Mouse (Mus musculus) hindbrain, postnatal 0 days (tissue): Measurements from ENCODE around the gene Vps36. TPM values are rescaled to one million over a fixed set of nuclear protein-coding genes. Genes with fewer than 3 reads are reported as not detected.
A peak's percentile ranks its signal among the peaks of the same experiment; 100 is the strongest.

Experiments used
- ATAC-seq: fragments of 200-750 bp; cut with Nextera tagmentation; 2 replicates; pipeline ENCODE4 v1.8.0; 2017; ENCODE audit warnings: mild to moderate bottlenecking, moderate TSS enrichment, moderate library complexity
- DNase-seq: peaks from one replicate; pipeline ENCODE4 v3.0.0-alpha.2; 2015; ENCODE audit warnings: low spot score
- H3K27ac ChIP-seq: fragments of 300-500 bp; sonication (generic); 2 replicates; pipeline ENCODE4 v1.5.1; 2014; ENCODE audit warnings: mild to moderate bottlenecking
- H3K27me3 ChIP-seq: fragments of 300-500 bp; sonication (generic); 2 replicates; pipeline ENCODE4 v1.6.1; 2014; ENCODE audit warnings: low read length, mixed read lengths; ENCODE audit not compliant: insufficient read depth
- H3K36me3 ChIP-seq: fragments of 300-500 bp; sonication (generic); 2 replicates; pipeline ENCODE4 v1.6.1; 2014; ENCODE audit warnings: low read length, mixed read lengths; ENCODE audit not compliant: insufficient read depth
- H3K4me1 ChIP-seq: fragments of 300-500 bp; sonication (generic); 2 replicates; pipeline ENCODE4 v1.6.1; 2014; ENCODE audit warnings: antibody characterized with exemption, low read length, mixed read lengths; ENCODE audit not compliant: insufficient read depth
- H3K4me2 ChIP-seq: fragments of 300-500 bp; sonication (generic); 2 replicates; pipeline ENCODE4 v1.6.1; 2014; ENCODE audit warnings: low read depth, mild to moderate bottlenecking, low read length, moderate library complexity, mixed read lengths
- H3K4me3 ChIP-seq: fragments of 300-500 bp; sonication (generic); 2 replicates; pipeline ENCODE4 v1.5.1; 2014; ENCODE audit warnings: low read length
- H3K9ac ChIP-seq: fragments of 300-500 bp; sonication (generic); replicated peaks from 2 replicates; pipeline ENCODE4 v1.6.1; 2014; ENCODE audit warnings: mild to moderate bottlenecking, low read length, moderate library complexity, mixed read lengths
- H3K9me3 ChIP-seq: fragments of 300-500 bp; sonication (generic); 2 replicates; pipeline ENCODE4 v1.6.1; 2016; ENCODE audit warnings: low read length, mixed read lengths
- CTCF ChIP-seq: IDR thresholded peaks from 2 replicates; pipeline ENCODE4 v1.5.1; 2016; ENCODE audit warnings: antibody characterized with exemption, control low read depth, low read depth
- WGBS: fragments of 180-500 bp; shearing (Covaris S2); extraction: QIAGEN DNeasy Blood & Tissue Kit; methylation state at CpG from one replicate; pipeline ENCODE4 v1.1.7; 2014; 5-methylcytosine and 5-hydroxymethylcytosine counted together
- polyA plus RNA-seq: library from polyadenylated mRNA; unstranded; fragments of >200 nt; fragmentation: Nextera tagmentation; extraction: Ambion mirVana; gene quantifications from 2 replicates; pipeline ENCODE4 v1.2.1, GENCODE M21; 2015
- total RNA-seq: library from RNA; depleted of rRNA; stranded (reverse); fragments of >200 nt; gene quantifications from 2 replicates; pipeline ENCODE4 v1.2.3, GENCODE M21; 2014; rRNA removed

Gene Vps36
- total RNA-seq (26.7 and 29.9 TPM in 2 replicates), polyA plus RNA-seq (39.0 and 40.3 TPM in 2 replicates)

DNA sequence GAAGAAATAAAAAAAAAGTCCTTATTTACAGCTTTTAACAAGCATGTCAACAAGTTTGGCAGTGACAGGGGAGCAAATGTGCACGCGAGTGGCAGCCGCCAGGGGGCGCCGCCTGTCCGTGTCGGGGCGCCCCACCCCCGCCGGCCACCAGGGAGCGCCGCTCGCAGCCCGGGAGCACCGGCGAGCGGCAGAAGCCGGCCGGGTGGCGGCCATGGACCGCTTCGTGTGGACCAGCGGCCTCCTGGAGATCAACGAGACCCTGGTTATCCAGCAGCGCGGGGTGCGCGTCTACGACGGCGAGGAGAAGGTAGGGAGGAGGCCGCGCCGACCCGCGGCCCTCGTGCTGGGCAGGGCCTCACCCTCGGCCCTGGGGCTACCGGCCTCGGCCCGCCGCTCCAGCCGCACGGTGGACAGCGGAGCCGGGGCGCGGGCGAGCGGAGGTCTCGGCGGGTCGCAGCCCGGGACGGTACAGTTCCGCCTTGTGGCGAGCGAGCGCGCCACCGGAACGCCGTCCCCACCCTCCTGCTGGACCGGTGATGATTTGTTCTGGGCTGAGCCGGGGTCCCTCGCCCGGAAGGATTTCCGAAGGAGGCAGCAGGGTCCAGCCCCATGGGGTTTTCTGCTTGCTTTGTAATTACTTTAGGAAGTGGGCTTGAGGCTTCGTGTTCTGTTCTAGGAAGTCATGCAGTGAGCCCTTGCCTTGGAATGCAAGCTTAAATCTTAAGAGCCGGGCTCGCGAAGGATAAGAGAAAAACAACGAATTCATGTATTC lies at the start of gene Vps36:
TSS of gene Vps36 (plus strand) at position 150 of the 772 bp plus-strand sequence.
- peak within 1 kb of the TSS; percentile 86 for H3K4me2 ChIP-seq

GRCm38 (mm10) chr8:22143764-22144491 lies 48.7 kb upstream of the Vps36 start:
- Histone ChIP-seq H3K9me3 (no peaks in the 10 kb centered on the region), H3K27me3 (no peaks in the 10 kb centered on the region), H3K4me1 (no peaks in the 10 kb centered on the region), H3K36me3 (no peaks in the 10 kb centered on the region), H3K9ac (no peak overlapping the region), H3K27ac (no peak overlapping the region), H3K4me3 (no peak overlapping the region), H3K4me2 (no peak overlapping the region)
- DNase-seq (peak; percentile 3), ATAC-seq (peak; percentile 51; the same call in 1 of the 2 replicates)
- TF ChIP-seq CTCF = no peak
- 58% methylated on average over 1 of the region's 1 CpGs for WGBS

More for the DNA sequence above, at the start of gene Vps36:
- H3K36me3 ChIP-seq = no peaks in the 10 kb centered on the region
- H3K27ac ChIP-seq = peak within 1 kb of the TSS; percentile 98
- WGBS = under 1% methylated on average over 67 of the region's 73 CpGs
- peaks cover 5% of the 10 kb centered on the region; the same call in 1 of the 2 replicates for H3K4me1 ChIP-seq
- H3K9ac ChIP-seq = peak within 1 kb of the TSS; percentile 93
- DNase-seq = peak; percentile 93
- ATAC-seq = peak; percentile 97
- H3K9me3 ChIP-seq = no peaks in the 10 kb centered on the region
- TF ChIP-seq CTCF = peak; percentile 78
- H3K4me3 ChIP-seq = peak within 1 kb of the TSS; percentile 83
- H3K27me3 ChIP-seq = no peaks in the 10 kb centered on the region

DNA sequence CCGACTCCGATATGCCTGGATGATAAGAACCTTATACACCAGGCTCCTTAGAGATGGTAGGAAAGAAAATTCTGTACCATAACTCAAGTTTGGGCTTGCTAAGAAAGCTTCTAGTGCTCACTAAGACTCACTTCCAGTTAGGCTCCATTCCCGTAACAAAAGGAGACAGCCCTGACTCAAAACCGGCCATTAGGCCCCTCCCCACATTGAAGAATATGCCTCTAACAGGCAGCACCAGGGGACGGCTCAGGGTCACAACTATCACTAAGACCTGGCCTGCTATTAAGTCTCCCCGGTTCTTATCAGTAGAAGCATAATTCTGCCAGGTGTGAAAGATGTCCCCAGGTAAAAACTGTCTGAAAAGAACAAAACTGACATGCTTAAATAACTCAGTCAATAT lies 46.8 kb upstream of the Vps36 start:
- Histone ChIP-seq H3K27ac (no peak overlapping the region), H3K4me1 (no peaks in the 10 kb centered on the region), H3K4me3 (no peak overlapping the region), H3K9ac (no peak overlapping the region), H3K9me3 (no peaks in the 10 kb centered on the region), H3K4me2 (no peak overlapping the region), H3K36me3 (no peaks in the 10 kb centered on the region), H3K27me3 (no peaks in the 10 kb centered on the region)
- ATAC-seq (no peak), DNase-seq (no peak)
- no peak for TF ChIP-seq CTCF
- 78% methylated on average over 6 of the region's 6 CpGs for WGBS

- Histone ChIP-seq H3K4me2 (no peak overlapping the region), H3K27ac (no peak overlapping the region), H3K36me3 (no peaks in the 10 kb centered on the region), H3K27me3 (no peaks in the 10 kb centered on the region), H3K4me3 (no peak overlapping the region), H3K9me3 (no peaks in the 10 kb centered on the region), H3K9ac (no peak overlapping the region), H3K4me1 (no peaks in the 10 kb centered on the region)
- no peak for DNase-seq
- 83% methylated on average over 9 of the region's 9 CpGs for WGBS
- ATAC-seq = no peak
- no peak for TF ChIP-seq CTCF
These were observed 44.8 kb upstream of the Vps36 start for GRCm38 (mm10) chr8:22147706-22148366.

GRCm38 (mm10) chr8:22148367-22148740 lies 44.3 kb upstream of the Vps36 start:
- Histone ChIP-seq H3K4me3 (no peak overlapping the region), H3K36me3 (no peaks in the 10 kb centered on the region), H3K9ac (no peak overlapping the region), H3K9me3 (no peaks in the 10 kb centered on the region), H3K27ac (no peak overlapping the region), H3K4me2 (no peak overlapping the region), H3K4me1 (no peaks in the 10 kb centered on the region), H3K27me3 (no peaks in the 10 kb centered on the region)
- TF ChIP-seq CTCF = no peak
- no peak for DNase-seq
- no peak for ATAC-seq
- 97% methylated on average over 7 of the region's 7 CpGs for WGBS

DNA sequence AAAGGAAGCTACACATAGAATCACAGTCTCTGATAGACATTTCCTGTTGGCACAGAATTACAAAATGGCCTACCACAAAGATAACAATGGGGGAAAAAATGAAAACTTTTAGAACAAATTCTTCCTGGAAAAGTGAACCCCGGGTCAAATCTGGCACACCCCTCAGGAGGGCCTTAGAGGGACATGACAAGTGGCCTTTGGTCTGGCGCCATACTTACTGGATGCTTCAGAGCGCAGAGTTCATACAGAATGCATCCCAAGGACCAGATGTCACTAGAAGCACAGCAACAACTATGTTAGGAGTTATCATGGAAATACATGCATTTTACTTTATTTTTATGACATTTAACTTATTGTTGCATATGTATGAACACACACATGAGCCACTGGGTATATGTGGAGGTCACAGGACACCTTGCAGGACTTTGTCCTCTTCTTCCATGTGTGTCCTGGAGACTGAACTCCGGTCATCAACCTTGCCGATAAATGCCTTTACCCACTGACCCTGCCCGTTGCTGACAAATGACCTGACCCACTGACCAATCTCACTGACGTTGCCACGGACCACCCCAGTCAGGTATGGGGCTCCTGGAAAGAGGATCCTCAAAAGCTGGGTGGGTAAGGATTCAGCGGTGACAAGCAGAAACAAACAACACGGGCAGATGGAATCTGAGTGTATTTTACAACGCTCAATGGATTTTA lies 42.8 kb upstream of the Vps36 start:
- Histone ChIP-seq H3K36me3 (no peaks in the 10 kb centered on the region; the same call in 1 of the 2 replicates), H3K9ac (no peak overlapping the region), H3K4me2 (no peak overlapping the region), H3K4me1 (no peaks in the 10 kb centered on the region), H3K4me3 (no peak overlapping the region), H3K27me3 (no peaks in the 10 kb centered on the region), H3K9me3 (no peaks in the 10 kb centered on the region), H3K27ac (no peak overlapping the region)
- ATAC-seq (no peak), DNase-seq (no peak)
- TF ChIP-seq CTCF = no peak
- 88% methylated on average over 11 of the region's 11 CpGs for WGBS
